ENCODE assay signal across 8 mouse cellular contexts in genomic region chr2:136148999-136149398, GRCm38 (mm10).
DNase-seq lines count a peak whose midpoint lies in the region; ATAC-seq and TF ChIP-seq lines count a peak whose summit lies in the region.

No protein-coding gene starts in this region.

- H3K27ac ChIP-seq in gastrocnemius, adult 2 months: no peak overlapping the region
- no peak overlapping the region for H3K27ac ChIP-seq in left cerebral cortex, adult 2 months

- intact Hi-C loops in gastrocnemius, adult 2 months (cut with DNase I): loop anchor here (5.0 kb wide), 1 partner anchor 448 kb away; no protein-coding TSS in a partner anchor
- intact Hi-C loops in left cerebral cortex, adult 2 months (cut with DNase I): loop anchor here (1.0 to 5.0 kb wide), 6 partner anchors 238 to 1793 kb away; partner anchors contain the start of gene Pak7

- peak; percentile 97 for ATAC-seq in megakaryocyte progenitor cell, adult 5-6 weeks (replicated peaks; ENCODE audit: poor library complexity)

- H3K4me3 ChIP-seq in gastrocnemius, adult 2 months: no peak overlapping the region
- no peak overlapping the region for H3K4me3 ChIP-seq in left cerebral cortex, adult 2 months

- TF ChIP-seq CTCF in gastrocnemius, adult 2 months (IDR thresholded peaks at IDR 0.05): peak; percentile 93
- TF ChIP-seq CTCF in left cerebral cortex, adult 2 months (IDR thresholded peaks at IDR 0.05): peak; percentile 92

- peak; percentile 86 for DNase-seq in ZHBTc4 (ENCODE audit: low read depth, low spot score)
- DNase-seq in cerebellum, postnatal 14 days: peak; percentile 94 to 97
- peak; percentile 61 for DNase-seq in gastrocnemius, adult 2 months
- peak; percentile 66 for DNase-seq in induced T-regulatory cell, adult 2 months (ENCODE audit: low read depth)
- DNase-seq in left cerebral cortex, adult 2 months (ENCODE audit: extremely low spot score in 1 of 2, low spot score in 2 of 2): peak; percentile 77 to 88
- DNase-seq in right cerebral cortex, postnatal 14 days: peak; percentile 86
- peak; percentile 54 for DNase-seq in yolk sac, embryonic 10.5 days (ENCODE audit: low spot score)
